Mouse (Mus musculus) limb, embryonic 13.5 days (tissue): Measurements from ENCODE around the gene Cpne6. TPM values are rescaled to one million over a fixed set of nuclear protein-coding genes. Genes with fewer than 3 reads are reported as not detected.

Experiments used
- ATAC-seq: fragments of 200-750 bp; cut with Nextera tagmentation; 2 replicates; pipeline ENCODE4 v1.8.0; 2017; ENCODE audit warnings: low read depth, moderate number of reproducible peaks, moderate TSS enrichment; ENCODE audit not compliant: low FRiP score
- H3K27ac ChIP-seq: fragments of 300-500 bp; sonication (generic); 2 replicates; pipeline ENCODE4 v1.5.1; 2015; ENCODE audit warnings: inconsistent platforms, mild to moderate bottlenecking, moderate library complexity
- H3K27me3 ChIP-seq: fragments of 300-500 bp; sonication (generic); 2 replicates; pipeline ENCODE4 v1.6.1; 2015; ENCODE audit warnings: mild to moderate bottlenecking, inconsistent platforms
- H3K36me3 ChIP-seq: fragments of 300-500 bp; sonication (generic); 2 replicates; pipeline ENCODE4 v1.6.1; 2015; ENCODE audit warnings: inconsistent platforms, mild to moderate bottlenecking, moderate library complexity
- H3K4me1 ChIP-seq: fragments of 300-500 bp; sonication (generic); 2 replicates; pipeline ENCODE4 v1.6.1; 2015; ENCODE audit warnings: inconsistent platforms
- H3K4me2 ChIP-seq: fragments of 300-500 bp; sonication (generic); replicated peaks from 2 replicates; pipeline ENCODE4 v1.6.1; 2015; ENCODE audit warnings: inconsistent platforms, mild to moderate bottlenecking, moderate library complexity
- H3K4me3 ChIP-seq: fragments of 300-500 bp; sonication (generic); 2 replicates; pipeline ENCODE4 v1.5.1; 2015; ENCODE audit warnings: moderate library complexity, mild to moderate bottlenecking, inconsistent platforms
- H3K9ac ChIP-seq: fragments of 300-500 bp; sonication (generic); 2 replicates; pipeline ENCODE4 v1.6.1; 2015; ENCODE audit warnings: mild to moderate bottlenecking, inconsistent platforms
- H3K9me3 ChIP-seq: fragments of 300-500 bp; sonication (generic); 2 replicates; pipeline ENCODE4 v1.6.1; 2016; ENCODE audit warnings: inconsistent platforms
- WGBS: fragments of 180-500 bp; shearing (Covaris S2); methylation state at CpG from one replicate; pipeline ENCODE4 v1.1.7; 2015; 5-methylcytosine and 5-hydroxymethylcytosine counted together
- polyA plus RNA-seq: library from polyadenylated mRNA; unstranded; fragments of >200 nt; fragmentation: Nextera tagmentation; extraction: Ambion mirVana; gene quantifications from 2 replicates; pipeline ENCODE4 v1.2.1, GENCODE M21; 2015

Gene Cpne6
- polyA plus RNA-seq, 1 experiment from 2014 or later: 0.78 TPM

GRCm38 (mm10) chr14:55509540-55509939, 705 bp upstream of the Cpne6 start:
- no peaks in the 10 kb centered on the region for H3K36me3 ChIP-seq
- peaks cover 31% of the 10 kb centered on the region for H3K27me3 ChIP-seq
- no peaks in the 10 kb centered on the region for H3K9me3 ChIP-seq
- WGBS: 79% methylated on average over 10 of the region's 10 CpGs
- no peak overlapping the region for H3K27ac ChIP-seq
- no peak overlapping the region for H3K9ac ChIP-seq
- H3K4me2 ChIP-seq: no peak overlapping the region
- no peak overlapping the region for H3K4me3 ChIP-seq
- no peak for ATAC-seq
- H3K4me1 ChIP-seq: peaks cover 13% of the 10 kb centered on the region

- peaks cover 34% of the 10 kb centered on the region for H3K27me3 ChIP-seq
- H3K36me3 ChIP-seq: no peaks in the 10 kb centered on the region
- WGBS: 54% methylated on average over 7 of the region's 7 CpGs
- H3K9me3 ChIP-seq: no peaks in the 10 kb centered on the region
- peaks cover 13% of the 10 kb centered on the region for H3K4me1 ChIP-seq
- no peak for ATAC-seq
- no peak overlapping the region for H3K27ac ChIP-seq
- H3K4me2 ChIP-seq: no peak overlapping the region
- H3K4me3 ChIP-seq: no peak overlapping the region
- peak overlapping the region; percentile 25; the same call in 1 of the 2 replicates for H3K9ac ChIP-seq
These were observed 792 bp downstream of the Cpne6 start for GRCm38 (mm10) chr14:55511037-55511436.

- WGBS: 65% methylated on average over 10 of the region's 10 CpGs
- Histone ChIP-seq H3K4me3 (no peak overlapping the region), H3K4me2 (no peak overlapping the region), H3K27me3 (peaks cover 58% of the 10 kb centered on the region), H3K9me3 (no peaks in the 10 kb centered on the region), H3K9ac (no peak overlapping the region), H3K36me3 (no peaks in the 10 kb centered on the region), H3K27ac (no peak overlapping the region), H3K4me1 (peaks cover 13% of the 10 kb centered on the region)
- ATAC-seq: no peak
These were observed 3.7 kb downstream of the Cpne6 start for GRCm38 (mm10) chr14:55513927-55514326.

- H3K9me3 ChIP-seq: no peaks in the 10 kb centered on the region
- H3K4me2 ChIP-seq: no peak overlapping the region
- H3K4me3 ChIP-seq: no peak overlapping the region
- H3K27me3 ChIP-seq: peaks cover 73% of the 10 kb centered on the region
- 88% methylated on average over 4 of the region's 4 CpGs for WGBS
- no peaks in the 10 kb centered on the region for H3K36me3 ChIP-seq
- H3K4me1 ChIP-seq: peaks cover 13% of the 10 kb centered on the region
- no peak overlapping the region; the same call in 1 of the 2 replicates for H3K9ac ChIP-seq
- no peak for ATAC-seq
- no peak overlapping the region for H3K27ac ChIP-seq
These were observed 5.6 kb downstream of the Cpne6 start for GRCm38 (mm10) chr14:55515846-55516245.

GRCm38 (mm10) chr14:55518897-55519296, 8.7 kb downstream of the Cpne6 start:
- H3K9ac ChIP-seq: no peak overlapping the region
- H3K4me3 ChIP-seq: no peak overlapping the region
- H3K27me3 ChIP-seq: peaks cover 79% of the 10 kb centered on the region
- H3K27ac ChIP-seq: no peak overlapping the region
- no peak overlapping the region for H3K4me2 ChIP-seq
- ATAC-seq: no peak
- 45% methylated on average over 2 of the region's 2 CpGs for WGBS
- peaks cover 13% of the 10 kb centered on the region for H3K4me1 ChIP-seq
- H3K36me3 ChIP-seq: no peaks in the 10 kb centered on the region
- H3K9me3 ChIP-seq: no peaks in the 10 kb centered on the region

- no peaks in the 10 kb centered on the region for H3K36me3 ChIP-seq
- H3K4me3 ChIP-seq: no peak overlapping the region
- no peak overlapping the region for H3K27ac ChIP-seq
- peaks cover 83% of the 10 kb centered on the region for H3K27me3 ChIP-seq
- H3K9ac ChIP-seq: no peak overlapping the region
- H3K4me2 ChIP-seq: no peak overlapping the region
- ATAC-seq: no peak
- peaks cover 10% of the 10 kb centered on the region for H3K4me1 ChIP-seq
- no peaks in the 10 kb centered on the region for H3K9me3 ChIP-seq
- 66% methylated on average over 4 of the region's 4 CpGs for WGBS
These were observed 9.4 kb downstream of the Cpne6 start for GRCm38 (mm10) chr14:55519604-55520003.

GRCm38 (mm10) chr14:55520451-55521361, 10.5 kb downstream of the Cpne6 start:
- Histone ChIP-seq H3K9me3 (no peaks in the 10 kb centered on the region), H3K4me1 (peaks cover 10% of the 10 kb centered on the region), H3K36me3 (no peaks in the 10 kb centered on the region), H3K9ac (peak overlapping the region; percentile 65), H3K27ac (no peak overlapping the region), H3K27me3 (peaks cover 87% of the 10 kb centered on the region), H3K4me2 (peak overlapping the region; percentile 91), H3K4me3 (peak overlapping the region; percentile 50)
- WGBS: under 1% methylated on average over 61 of the region's 61 CpGs
- 0 out of 2 replicates have a peak, but pooled peaks have one; percentile 36 for ATAC-seq

GRCm38 (mm10) chr14:55524062-55524461, 13.8 kb downstream of the Cpne6 start:
- Histone ChIP-seq H3K27ac (no peak overlapping the region), H3K27me3 (peaks cover 61% of the 10 kb centered on the region), H3K4me1 (peaks cover 10% of the 10 kb centered on the region), H3K9me3 (no peaks in the 10 kb centered on the region), H3K4me3 (no peak overlapping the region), H3K36me3 (no peaks in the 10 kb centered on the region), H3K9ac (no peak overlapping the region), H3K4me2 (no peak overlapping the region)
- 57% methylated on average over 4 of the region's 4 CpGs for WGBS
- ATAC-seq: no peak

- H3K36me3 ChIP-seq: no peaks in the 10 kb centered on the region
- no peak within 1 kb of the TSS for H3K27ac ChIP-seq
- no peak for ATAC-seq
- WGBS: 20% methylated on average over 8 of the region's 8 CpGs
- peaks cover 61% of the 10 kb centered on the region for H3K27me3 ChIP-seq
- no peak within 1 kb of the TSS for H3K9ac ChIP-seq
- H3K4me3 ChIP-seq: no peak within 1 kb of the TSS
- no peaks in the 10 kb centered on the region for H3K9me3 ChIP-seq
- no peak within 1 kb of the TSS for H3K4me2 ChIP-seq
- H3K4me1 ChIP-seq: peaks cover 10% of the 10 kb centered on the region
These were observed 14.5 kb downstream of the Cpne6 start, which contains the start of gene Nrl for GRCm38 (mm10) chr14:55524785-55525184. Gene Nrl, minus strand, starts transcription at chr14:55524981.

- ATAC-seq: no peak
- Histone ChIP-seq H3K9ac (no peak overlapping the region), H3K9me3 (no peaks in the 10 kb centered on the region), H3K4me1 (no peaks in the 10 kb centered on the region), H3K27me3 (peaks cover 49% of the 10 kb centered on the region), H3K4me2 (no peak overlapping the region), H3K4me3 (no peak overlapping the region), H3K36me3 (no peaks in the 10 kb centered on the region), H3K27ac (no peak overlapping the region)
- 84% methylated on average over 2 of the region's 2 CpGs for WGBS
These were observed 16.4 kb downstream of the Cpne6 start for GRCm38 (mm10) chr14:55526674-55527073.

GRCm38 (mm10) chr14:55527940-55528339, 17.7 kb downstream of the Cpne6 start:
- Histone ChIP-seq H3K9me3 (no peaks in the 10 kb centered on the region), H3K9ac (no peak overlapping the region), H3K27me3 (peaks cover 37% of the 10 kb centered on the region), H3K4me2 (no peak overlapping the region), H3K36me3 (no peaks in the 10 kb centered on the region), H3K27ac (no peak overlapping the region), H3K4me1 (no peaks in the 10 kb centered on the region), H3K4me3 (no peak overlapping the region)
- 20% methylated on average over 3 of the region's 3 CpGs for whole genome bisulfite sequencing
- no peak for ATAC-seq

- Histone ChIP-seq H3K9me3 (no peaks in the 10 kb centered on the region), H3K27me3 (no peaks in the 10 kb centered on the region), H3K4me2 (no peak overlapping the region), H3K4me3 (no peak overlapping the region), H3K4me1 (peaks cover 11% of the 10 kb centered on the region), H3K36me3 (no peaks in the 10 kb centered on the region), H3K9ac (no peak overlapping the region), H3K27ac (no peak overlapping the region)
- 53% methylated on average over 6 of the region's 6 CpGs for WGBS
- no peak for ATAC-seq
These were observed 26.0 kb downstream of the Cpne6 start for GRCm38 (mm10) chr14:55536116-55536745.
